Mouse (Mus musculus): Measurements from ENCODE around the gene Olfr170.
"Not testable (repeated sequence)": the region's sequence is repeated elsewhere in the genome, so short reads cannot be mapped to it uniquely, and the experiment has no call there.

Olfr170 gene

DNA sequence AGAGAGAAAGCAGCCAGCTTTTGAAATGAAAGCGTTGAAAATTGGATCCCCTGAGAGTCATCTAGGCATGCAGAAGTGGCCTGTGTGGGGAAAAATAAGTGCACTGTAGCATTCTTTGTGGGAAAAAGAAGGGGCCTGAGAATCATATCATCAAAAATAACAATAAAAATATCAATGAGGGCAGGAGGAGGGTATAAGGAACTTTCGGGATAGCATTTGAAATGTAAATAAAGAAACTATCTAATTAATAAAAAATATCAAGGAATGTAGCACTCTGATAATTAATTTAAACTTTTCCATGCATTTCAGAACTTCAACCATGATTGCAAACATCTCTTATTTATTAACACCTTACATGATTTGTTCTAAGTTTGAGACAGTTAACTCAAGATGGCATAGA lies at the start of gene Olfr170:
TSS of gene Olfr170 (minus strand) at position 101 of the 400 bp plus-strand sequence.
- DNase-seq (ENCODE audit: low spot score in 2 of 2): not testable (repeated sequence)

DNA sequence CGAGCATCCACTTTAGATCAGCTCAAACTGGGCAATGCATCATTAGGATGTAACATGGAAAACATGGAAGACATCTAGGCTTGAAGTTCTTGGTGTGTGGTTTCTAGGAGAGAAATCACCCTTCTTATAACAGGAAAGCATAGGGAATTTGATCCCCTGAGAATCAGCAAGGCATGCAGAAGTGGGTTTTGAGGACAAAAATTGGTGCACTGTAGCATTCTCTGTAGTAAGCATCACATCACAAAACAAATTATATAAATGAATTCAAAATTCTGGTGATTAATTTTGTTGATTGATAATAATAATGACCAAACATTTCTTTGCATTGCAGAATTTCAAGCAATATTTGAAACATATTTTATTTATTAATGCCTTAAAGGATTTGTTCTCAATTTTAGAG lies 18.1 kb upstream of the Olfr170 start, which contains the start of gene Olfr171:
TSS of gene Olfr171 (minus strand) at position 101 of the 400 bp plus-strand sequence.
- DNase-seq (ENCODE audit: low spot score in 2 of 2): no peak

- DNase-seq (ENCODE audit: low spot score in 2 of 2): no peak
Observed at GRCm38 (mm10) chr16:19603166-19603565, 8.5 kb downstream of the Olfr170 start.

- DNase-seq (ENCODE audit: low spot score in 2 of 2): not testable (repeated sequence)
Observed at GRCm38 (mm10) chr16:19571709-19572108, 40.0 kb downstream of the Olfr170 start, which contains the start of gene Olfr169. Gene Olfr169 (minus strand): TSS chr16:19571809.

Data from urinary bladder, adult 18-20 months (tissue).